Mouse (Mus musculus) embryonic fibroblast, embryonic 13.5 days (primary cell): Measurements from ENCODE around the gene Pbx4.

Experiments used
- CTCF ChIP-seq: IDR thresholded peaks from 2 replicates; pipeline ENCODE4 v1.5.1; 2011; ENCODE audit warnings: mild to moderate bottlenecking, control low read depth, low read length, moderate library complexity, borderline replicate concordance; ENCODE audit not compliant: insufficient read depth
- POLR2A ChIP-seq: IDR thresholded peaks from 2 replicates; pipeline ENCODE4 v1.6.1; 2011; ENCODE audit warnings: low read depth, mild to moderate bottlenecking, control low read depth, low read length, moderate library complexity

- TF ChIP-seq CTCF: no peak
- TF ChIP-seq POLR2A: no peak
These were observed 38.6 kb downstream of the Pbx4 start for GRCm38 (mm10) chr8:69870907-69871306.
